Mouse (Mus musculus) forebrain, embryonic 16.5 days (tissue): ENCODE measurements at regions not wholly inside any gene's neighbourhood (a gene's known extent, or its start where the extent isn't known, plus 50 kb on each side); places are given as distances from the start of the nearest gene placed in this dataset.
"Not testable (repeated sequence)": the region's sequence is repeated elsewhere in the genome, so short reads cannot be mapped to it uniquely, and the experiment has no call there.

ENCODE experiments used
- ATAC-seq: fragments of 200-750 bp; cut with Nextera tagmentation; 2 replicates; pipeline ENCODE4 v1.8.0; 2017; ENCODE audit warnings: mild to moderate bottlenecking, moderate library complexity
- H3K27ac ChIP-seq: fragments of 300-500 bp; sonication (generic); 2 replicates; pipeline ENCODE4 v1.5.1; 2014; ENCODE audit warnings: low read length, control low read depth
- H3K27me3 ChIP-seq: fragments of 300-500 bp; sonication (generic); replicated peaks from 2 replicates; pipeline ENCODE4 v1.6.1; 2014; ENCODE audit warnings: low read length; ENCODE audit not compliant: control insufficient read depth, insufficient read depth
- H3K36me3 ChIP-seq: fragments of 300-500 bp; sonication (generic); 2 replicates; pipeline ENCODE4 v1.6.1; 2014; ENCODE audit not compliant: control insufficient read depth, insufficient read depth
- H3K4me1 ChIP-seq: fragments of 300-500 bp; sonication (generic); replicated peaks from 2 replicates; pipeline ENCODE4 v1.6.1; 2014; ENCODE audit warnings: low read length; ENCODE audit not compliant: control insufficient read depth, insufficient read depth
- H3K4me2 ChIP-seq: fragments of 300-500 bp; sonication (generic); 2 replicates; pipeline ENCODE4 v1.6.1; 2014; ENCODE audit warnings: mild to moderate bottlenecking, low read length, control low read depth
- H3K4me3 ChIP-seq: fragments of 300-500 bp; sonication (generic); replicated peaks from 2 replicates; pipeline ENCODE4 v1.5.1; 2014; ENCODE audit warnings: mild to moderate bottlenecking, low read length, control low read depth
- H3K9ac ChIP-seq: fragments of 300-500 bp; sonication (generic); replicated peaks from 2 replicates; pipeline ENCODE4 v1.6.1; 2014; ENCODE audit warnings: low read depth, low read length, control low read depth
- H3K9me3 ChIP-seq: fragments of 300-500 bp; sonication (generic); 2 replicates; pipeline ENCODE4 v1.6.1; 2016; ENCODE audit warnings: low read length; ENCODE audit not compliant: control insufficient read depth
- WGBS: fragments of 180-500 bp; shearing (Covaris S2); extraction: QIAGEN DNeasy Blood & Tissue Kit; methylation state at CpG from one replicate; pipeline ENCODE4 v1.1.7; 2014; 5-methylcytosine and 5-hydroxymethylcytosine counted together

DNA sequence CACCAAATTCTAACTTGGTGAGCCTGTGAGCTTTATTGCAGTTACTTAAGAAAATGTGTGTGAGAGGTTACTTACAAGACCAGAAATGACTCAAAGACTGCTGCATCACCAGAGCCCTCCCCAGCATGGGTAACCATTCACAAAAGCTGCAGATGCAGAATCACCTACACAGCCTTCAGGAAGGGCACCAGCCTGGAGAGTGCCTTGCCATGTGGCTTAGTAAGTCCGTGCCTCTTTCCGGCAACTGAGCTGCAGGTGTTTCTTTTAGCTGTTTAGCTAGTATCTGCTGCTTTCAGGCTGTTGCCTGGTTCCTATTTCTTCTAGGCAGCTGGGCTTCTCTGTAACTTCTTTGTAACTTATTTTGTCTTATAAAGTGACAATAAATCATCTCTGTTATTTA lies 213.2 kb upstream of the Stxbp6 start:
- H3K9ac ChIP-seq: no peak overlapping the region
- ATAC-seq: no peak
- no peak overlapping the region for H3K27ac ChIP-seq
- 49% methylated on average over 2 of the region's 2 CpGs for WGBS
- no peak overlapping the region for H3K4me3 ChIP-seq
- no peaks in the 10 kb centered on the region for H3K4me1 ChIP-seq
- H3K4me2 ChIP-seq: no peak overlapping the region
- H3K27me3 ChIP-seq: no peaks in the 10 kb centered on the region
- no peaks in the 10 kb centered on the region for H3K36me3 ChIP-seq
- no peaks in the 10 kb centered on the region for H3K9me3 ChIP-seq

DNA sequence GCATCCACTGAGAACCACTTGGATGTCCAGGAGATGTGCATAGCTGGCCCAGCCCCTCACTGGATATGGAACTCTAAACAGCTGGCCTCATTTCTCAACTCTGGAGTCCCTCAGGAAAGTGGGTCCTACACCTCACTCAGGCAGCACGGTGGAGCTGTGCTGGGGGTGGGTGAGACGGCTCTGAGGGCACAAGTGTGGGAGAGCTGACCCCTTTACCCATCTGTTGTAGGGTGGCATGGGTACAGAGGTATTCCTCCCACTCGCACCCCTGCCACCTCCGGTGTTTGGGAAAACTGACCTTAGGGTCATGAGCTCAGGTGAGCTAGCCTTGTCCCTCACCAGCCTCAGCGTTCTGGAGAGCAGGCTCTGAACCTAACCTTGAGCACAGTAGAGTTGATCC lies 181.8 kb upstream of the Stxbp6 start:
- WGBS: 91% methylated on average over 5 of the region's 5 CpGs

DNA sequence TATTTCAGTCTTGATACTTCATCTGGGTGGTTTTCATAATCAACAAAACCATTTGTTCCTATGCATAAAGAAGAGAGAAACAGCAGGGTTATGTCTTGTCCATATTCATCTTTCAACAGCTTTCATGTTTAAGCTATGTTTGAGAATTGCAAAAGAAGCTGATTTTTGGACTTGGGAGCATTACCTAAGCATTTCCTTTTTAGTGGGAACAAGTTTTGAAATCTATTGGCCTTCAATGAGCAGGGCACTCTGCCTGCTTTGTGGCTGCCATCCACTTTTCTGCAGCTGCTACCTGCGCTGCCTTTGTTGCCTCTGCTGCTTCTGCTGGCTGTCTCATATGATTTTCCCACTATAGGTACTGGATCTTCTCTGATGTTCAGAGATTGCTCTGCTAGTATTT lies 136.6 kb upstream of the Stxbp6 start:
- H3K27me3 ChIP-seq: no peaks in the 10 kb centered on the region
- no peak overlapping the region for H3K9ac ChIP-seq
- ATAC-seq: no peak
- WGBS: 100% methylated on average over 1 of the region's 1 CpGs
- H3K4me2 ChIP-seq: no peak overlapping the region
- no peak overlapping the region for H3K27ac ChIP-seq
- H3K4me1 ChIP-seq: no peaks in the 10 kb centered on the region
- no peaks in the 10 kb centered on the region for H3K9me3 ChIP-seq
- H3K4me3 ChIP-seq: no peak overlapping the region
- no peaks in the 10 kb centered on the region for H3K36me3 ChIP-seq

More for the DNA sequence above, 181.8 kb upstream of the Stxbp6 start:
- Histone ChIP-seq H3K36me3 (no peaks in the 10 kb centered on the region), H3K4me1 (no peaks in the 10 kb centered on the region), H3K27ac (no peak overlapping the region), H3K27me3 (no peaks in the 10 kb centered on the region), H3K4me3 (no peak overlapping the region), H3K9ac (no peak overlapping the region), H3K4me2 (no peak overlapping the region), H3K9me3 (no peaks in the 10 kb centered on the region)
- no peak for ATAC-seq

DNA sequence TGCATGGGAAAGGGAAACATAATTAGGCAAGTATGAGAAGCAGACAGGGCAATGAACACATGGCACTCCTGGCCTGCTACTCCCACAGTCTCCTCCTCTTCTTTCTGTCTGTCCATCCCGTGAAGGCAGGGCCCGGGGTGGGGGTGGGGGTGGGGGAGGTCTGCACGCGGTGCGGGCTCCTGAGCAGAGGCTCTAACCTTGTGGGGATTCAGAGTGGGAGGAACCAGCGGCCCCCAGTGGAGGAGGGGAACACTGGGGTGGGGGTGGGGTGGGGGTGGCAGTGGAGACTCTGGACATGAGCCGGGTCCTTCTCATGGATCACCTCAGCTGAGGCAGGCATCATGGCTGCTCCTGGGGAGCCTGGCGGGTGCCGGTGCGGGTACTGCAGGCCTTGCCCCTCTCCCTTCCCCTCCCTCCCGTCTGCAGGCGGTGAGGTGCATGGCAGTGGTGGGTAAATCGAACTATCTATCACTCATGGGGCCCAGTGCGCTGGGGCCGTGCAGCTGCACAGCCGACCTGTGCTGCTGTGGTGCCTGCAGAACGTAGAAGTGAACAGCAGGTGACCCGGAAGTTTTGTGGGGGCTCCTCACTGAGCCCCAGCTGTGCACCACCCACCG lies 120.9 kb upstream of the Stxbp6 start:
- whole genome bisulfite sequencing: 72% methylated on average over 19 of the region's 19 CpGs
- H3K9ac ChIP-seq: no peak overlapping the region
- no peaks in the 10 kb centered on the region for H3K4me1 ChIP-seq
- no peak overlapping the region for H3K4me3 ChIP-seq
- ATAC-seq: no peak
- H3K36me3 ChIP-seq: no peaks in the 10 kb centered on the region
- H3K4me2 ChIP-seq: no peak overlapping the region
- no peaks in the 10 kb centered on the region for H3K9me3 ChIP-seq
- H3K27me3 ChIP-seq: no peaks in the 10 kb centered on the region
- H3K27ac ChIP-seq: no peak overlapping the region

DNA sequence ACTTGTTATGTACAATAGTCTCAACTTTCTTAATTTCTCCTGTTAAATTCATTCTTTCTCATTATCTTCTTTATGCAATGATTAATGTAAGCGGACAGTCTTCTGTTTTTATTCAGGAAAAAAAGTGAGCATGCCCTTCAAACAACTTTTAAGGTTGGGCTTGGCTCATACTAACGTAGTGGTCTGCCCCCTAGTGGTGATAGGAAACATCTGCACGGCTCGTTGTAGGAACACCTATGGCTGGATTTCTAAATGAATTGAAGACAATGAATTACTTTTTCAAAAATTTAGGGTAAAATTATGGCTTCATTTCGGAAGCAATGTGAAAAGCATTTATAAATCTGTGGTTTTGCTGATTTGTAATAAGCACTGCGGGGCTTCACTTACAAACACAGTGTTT lies 112.6 kb upstream of the Stxbp6 start:
- 15% methylated on average over 6 of the region's 6 CpGs for WGBS
- Histone ChIP-seq H3K9ac (no peak overlapping the region), H3K4me3 (no peak overlapping the region), H3K27ac (no peak overlapping the region), H3K4me1 (no peaks in the 10 kb centered on the region), H3K27me3 (no peaks in the 10 kb centered on the region), H3K9me3 (no peaks in the 10 kb centered on the region), H3K4me2 (no peak overlapping the region), H3K36me3 (no peaks in the 10 kb centered on the region)
- peak; percentile 66; the same call in 1 of the 2 replicates for ATAC-seq

DNA sequence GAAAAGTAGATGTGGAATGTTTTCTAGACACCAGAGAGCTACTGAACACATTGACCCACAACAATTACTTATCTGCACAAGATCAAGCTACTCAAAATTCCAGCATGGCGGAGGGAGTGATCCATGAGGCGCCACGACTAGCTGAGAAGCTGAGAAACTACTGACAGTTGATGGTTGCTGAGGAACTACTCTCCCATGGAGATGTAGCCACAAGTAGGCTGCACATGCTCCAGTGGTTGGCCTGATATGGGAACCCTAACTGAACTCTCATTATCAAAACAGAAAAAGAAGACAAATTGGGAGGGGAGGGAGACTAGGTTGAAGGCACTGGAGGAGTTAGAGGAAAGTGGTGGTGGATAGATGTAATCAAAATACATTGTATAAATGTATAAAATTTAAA lies 110.0 kb upstream of the Stxbp6 start:
- H3K9ac ChIP-seq: no peak overlapping the region
- H3K4me2 ChIP-seq: no peak overlapping the region
- H3K4me3 ChIP-seq: no peak overlapping the region
- no peaks in the 10 kb centered on the region for H3K4me1 ChIP-seq
- WGBS: 94% methylated on average over 3 of the region's 3 CpGs
- no peak overlapping the region for H3K27ac ChIP-seq
- no peaks in the 10 kb centered on the region for H3K36me3 ChIP-seq
- H3K9me3 ChIP-seq: no peaks in the 10 kb centered on the region
- ATAC-seq: no peak
- H3K27me3 ChIP-seq: no peaks in the 10 kb centered on the region

DNA sequence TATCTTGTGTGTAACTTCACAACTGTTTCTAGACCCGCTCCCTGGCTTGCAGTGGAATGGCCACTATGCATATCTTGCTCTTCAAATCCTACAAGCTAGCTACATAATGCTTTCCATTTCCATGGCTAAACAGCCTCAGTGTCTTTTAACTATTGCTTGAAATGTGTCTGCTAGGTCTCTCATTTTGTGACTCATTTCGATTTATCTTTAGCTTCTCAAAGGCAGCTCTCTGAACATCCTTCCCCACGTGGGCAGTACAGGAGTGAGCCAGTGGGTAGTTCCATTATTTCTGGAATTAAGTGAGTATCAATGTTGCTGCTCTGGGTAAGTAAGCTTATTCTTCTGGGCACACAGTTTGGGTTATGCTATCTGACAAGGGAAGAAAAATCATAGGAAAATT lies 102.9 kb upstream of the Stxbp6 start:
- no peaks in the 10 kb centered on the region for H3K27me3 ChIP-seq
- no peaks in the 10 kb centered on the region for H3K9me3 ChIP-seq
- H3K4me1 ChIP-seq: no peaks in the 10 kb centered on the region
- no peak overlapping the region for H3K4me2 ChIP-seq
- H3K27ac ChIP-seq: no peak overlapping the region
- ATAC-seq: no peak
- 82% methylated on average over 3 of the region's 3 CpGs for WGBS
- H3K9ac ChIP-seq: no peak overlapping the region
- no peak overlapping the region for H3K4me3 ChIP-seq
- no peaks in the 10 kb centered on the region for H3K36me3 ChIP-seq

DNA sequence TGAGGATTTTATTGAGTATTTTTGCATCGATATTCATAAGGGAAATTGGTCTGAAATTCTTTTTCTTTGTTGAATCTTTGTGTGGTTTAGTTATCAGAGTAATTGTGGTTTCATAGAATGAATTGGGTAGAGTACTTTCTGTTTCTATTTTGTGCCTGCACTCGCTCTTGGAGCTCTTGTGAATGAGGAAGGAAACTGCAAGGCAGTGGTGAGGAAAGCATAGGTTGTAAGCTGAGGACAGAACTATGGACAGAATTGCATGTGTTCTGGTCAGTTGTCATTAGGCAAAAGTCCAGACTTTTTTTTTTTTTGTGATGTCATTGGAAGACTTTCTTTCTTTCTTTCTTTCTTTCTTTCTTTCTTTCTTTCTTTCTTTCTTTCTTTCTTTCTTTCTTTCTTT lies 100.8 kb upstream of the Stxbp6 start:
- not testable (repeated sequence) for H3K36me3 ChIP-seq, H3K27ac ChIP-seq, H3K27me3 ChIP-seq, H3K4me3 ChIP-seq, ATAC-seq, H3K4me2 ChIP-seq, H3K4me1 ChIP-seq, H3K9me3 ChIP-seq, H3K9ac ChIP-seq
- WGBS: 94% methylated on average over 2 of the region's 2 CpGs

DNA sequence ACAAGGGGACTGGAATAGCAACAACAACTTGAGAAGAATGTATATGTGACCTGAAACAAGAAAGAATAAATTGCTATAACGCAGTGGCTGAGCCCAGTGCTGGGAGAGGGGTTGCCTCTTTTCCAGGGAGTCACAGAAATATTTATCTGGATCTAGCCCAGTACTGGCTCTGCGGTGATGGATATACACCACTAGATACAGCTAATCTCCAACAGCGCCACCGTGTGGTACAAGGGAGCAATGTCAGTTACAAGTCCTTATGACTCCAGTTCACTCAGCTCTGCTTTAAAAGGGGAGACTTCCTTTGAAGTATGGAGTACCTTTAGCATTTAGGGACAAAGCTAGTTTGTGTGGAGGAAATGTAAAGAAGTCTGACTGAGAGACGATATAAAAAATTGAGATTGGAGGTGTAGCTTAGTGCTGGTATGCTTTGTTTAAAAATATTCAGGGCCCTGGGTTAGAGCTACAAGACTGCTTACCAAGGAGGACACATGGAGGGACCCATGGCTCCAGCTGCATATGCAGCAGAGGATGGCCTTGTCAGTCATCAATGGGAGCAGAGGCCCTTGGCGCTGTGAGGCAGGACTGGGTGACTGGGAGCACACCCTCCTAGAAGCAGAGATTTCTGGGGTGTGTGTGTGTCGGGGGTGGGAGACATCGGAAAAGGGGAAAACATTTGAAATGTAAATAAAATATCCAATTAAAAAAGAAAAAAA lies 97.6 kb upstream of the Stxbp6 start:
- no peaks in the 10 kb centered on the region for H3K36me3 ChIP-seq
- 37% methylated on average over 8 of the region's 8 CpGs for WGBS
- no peak overlapping the region for H3K4me2 ChIP-seq
- peak; percentile 92 for ATAC-seq
- no peaks in the 10 kb centered on the region for H3K4me1 ChIP-seq
- H3K27ac ChIP-seq: no peak overlapping the region
- H3K9me3 ChIP-seq: no peaks in the 10 kb centered on the region
- H3K4me3 ChIP-seq: no peak overlapping the region
- H3K9ac ChIP-seq: no peak overlapping the region
- no peaks in the 10 kb centered on the region for H3K27me3 ChIP-seq
